Mouse (Mus musculus) C2C12 (cell line): ENCODE results near the gene Crybg1.

Experiments used
- CTCF ChIP-seq: IDR thresholded peaks from one replicate; pipeline ENCODE4 v1.5.1; 2011; ENCODE audit not compliant: control insufficient read depth, insufficient read depth, insufficient read length
- MAX ChIP-seq: IDR thresholded peaks from one replicate; pipeline ENCODE4 v1.6.1; 2011; ENCODE audit warnings: mild to moderate bottlenecking, control low read depth
- USF1 ChIP-seq: IDR thresholded peaks from one replicate; pipeline ENCODE4 v1.6.1; 2011; ENCODE audit warnings: low read depth, mild to moderate bottlenecking, control low read depth, moderate library complexity

- TF ChIP-seq CTCF (no peak), USF1 (no peak), MAX (no peak)
Observed at GRCm38 (mm10) chr10:44006815-44007214, 141.8 kb downstream of the Crybg1 start.
